Mouse (Mus musculus): ENCODE data around the gene Hibch.
"Not testable (repeated sequence)": the region's sequence is repeated elsewhere in the genome, so short reads cannot be mapped to it uniquely, and the experiment has no call there.

Hibch gene

DNA sequence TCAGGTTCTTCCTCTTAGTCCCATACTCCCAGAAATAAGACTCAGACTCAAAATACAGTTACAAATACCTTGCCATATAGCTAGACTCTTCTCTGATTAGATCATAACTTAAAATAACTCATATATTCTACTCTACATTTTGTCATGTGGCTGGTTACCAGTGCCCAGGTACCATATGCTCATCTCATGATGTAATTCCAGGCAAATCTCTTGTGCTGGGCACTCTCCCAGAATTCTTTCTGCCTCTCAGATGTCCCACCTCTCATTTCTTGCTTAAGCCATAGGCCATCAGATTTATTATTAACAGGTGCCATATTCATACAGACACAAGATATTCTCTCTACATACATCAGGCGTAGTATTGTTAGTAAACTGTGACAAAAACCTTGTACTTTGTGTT, 23.1 kb downstream of the Hibch start:
- no peak for DNase-seq (ENCODE audit: low read depth, low spot score)

DNA sequence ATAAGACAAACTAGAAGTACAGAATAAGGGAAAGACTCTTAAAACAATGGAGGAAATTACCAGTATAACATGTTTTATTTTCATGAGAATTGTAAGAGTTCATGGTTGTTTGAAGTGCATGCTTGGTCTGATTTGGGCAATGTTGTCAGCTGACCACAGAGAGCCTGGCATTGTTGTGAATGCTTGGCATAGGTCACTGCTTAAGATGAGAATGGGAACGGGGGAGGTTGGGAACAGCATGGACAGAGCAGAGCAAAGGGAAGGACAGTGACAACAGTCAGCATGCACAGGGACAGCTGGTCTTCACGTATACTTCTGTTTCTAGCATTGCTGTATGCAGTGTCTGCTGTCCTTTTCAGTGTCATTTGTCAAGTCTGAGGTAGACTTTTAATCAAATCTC, 39.5 kb downstream of the Hibch start:
- DNase-seq (ENCODE audit: low read depth, low spot score): no peak

DNA sequence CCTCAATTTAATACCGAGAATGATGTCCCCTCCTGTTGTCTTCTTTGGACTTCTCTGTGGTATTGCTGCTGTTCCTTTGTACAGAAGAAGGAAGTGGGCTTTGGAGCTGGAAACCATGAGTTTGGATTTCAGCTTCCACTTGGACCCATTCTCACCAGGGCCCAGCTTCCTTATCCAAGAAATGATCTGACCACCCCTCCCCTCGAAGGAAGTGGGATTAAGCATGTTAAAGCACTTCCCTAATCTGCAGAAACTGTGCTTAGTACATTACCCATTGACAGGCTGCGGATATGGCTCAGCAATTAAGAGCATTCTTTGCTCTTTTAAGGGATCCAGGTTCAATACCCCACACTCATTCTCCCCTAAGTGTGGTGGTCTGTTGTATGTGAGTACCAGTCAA, 65.1 kb downstream of the Hibch start:
- no peak for DNase-seq (ENCODE audit: low read depth, low spot score)

DNA sequence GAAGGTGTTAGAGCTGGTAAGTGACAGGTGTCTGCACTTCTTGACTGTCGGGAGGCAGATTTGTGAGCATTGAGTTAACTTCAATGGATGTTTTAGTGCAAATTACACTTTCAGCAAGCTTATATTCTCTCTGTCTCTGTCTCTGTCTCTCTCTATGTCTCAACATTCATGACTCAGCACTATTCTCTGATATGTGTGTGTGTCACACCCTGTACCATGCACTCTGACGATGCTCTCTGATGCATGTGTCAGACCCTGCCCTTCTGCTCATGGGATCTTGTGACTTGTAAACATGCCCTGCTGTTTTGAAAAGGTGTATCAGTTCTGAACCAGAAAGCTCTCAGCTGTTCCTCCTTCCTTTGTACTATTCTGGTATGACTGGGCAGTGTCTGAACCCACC, 71.9 kb downstream of the Hibch start:
- DNase-seq (ENCODE audit: low read depth, low spot score): no peak

DNA sequence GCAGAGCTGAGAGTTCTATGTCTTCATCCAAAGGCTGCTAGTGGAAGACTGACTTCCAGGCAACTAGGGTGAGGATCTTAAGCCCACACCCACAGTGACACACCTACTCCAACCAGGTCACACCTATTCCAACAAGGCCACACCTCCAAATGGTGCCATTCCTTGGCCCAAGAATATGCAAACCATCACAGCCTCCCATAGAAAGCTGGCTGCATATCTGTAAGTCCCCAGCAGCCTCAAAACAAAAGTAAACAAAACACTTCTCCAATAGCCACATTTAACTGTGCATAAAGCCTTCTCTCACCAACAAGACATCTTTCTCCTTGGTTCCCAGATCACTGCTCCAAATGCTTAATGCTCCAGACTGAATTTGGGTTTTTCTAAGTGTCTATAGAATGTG, 74.2 kb downstream of the Hibch start:
- DNase-seq (ENCODE audit: low read depth, low spot score): not testable (repeated sequence)

DNA sequence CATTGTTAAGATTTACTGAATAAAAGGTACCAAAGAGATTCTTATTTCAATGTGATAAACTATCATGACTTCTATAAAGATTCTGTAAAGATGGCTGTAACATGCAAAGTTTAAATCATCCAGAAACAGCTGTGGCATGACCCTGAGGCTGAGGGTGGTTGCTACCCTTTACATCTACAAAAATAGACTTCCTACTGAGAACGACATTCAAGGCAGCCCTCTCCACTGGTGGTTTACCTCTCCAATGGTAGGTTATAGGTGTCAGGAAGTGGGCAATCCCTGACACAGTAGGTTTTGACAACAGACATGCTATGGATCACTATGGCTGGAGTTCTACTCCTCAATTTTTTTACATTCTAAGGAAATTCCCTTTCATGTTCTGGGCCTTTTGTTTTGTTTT, 79.8 kb downstream of the Hibch start:
- DNase-seq (ENCODE audit: low read depth, low spot score): not testable (repeated sequence)

DNA sequence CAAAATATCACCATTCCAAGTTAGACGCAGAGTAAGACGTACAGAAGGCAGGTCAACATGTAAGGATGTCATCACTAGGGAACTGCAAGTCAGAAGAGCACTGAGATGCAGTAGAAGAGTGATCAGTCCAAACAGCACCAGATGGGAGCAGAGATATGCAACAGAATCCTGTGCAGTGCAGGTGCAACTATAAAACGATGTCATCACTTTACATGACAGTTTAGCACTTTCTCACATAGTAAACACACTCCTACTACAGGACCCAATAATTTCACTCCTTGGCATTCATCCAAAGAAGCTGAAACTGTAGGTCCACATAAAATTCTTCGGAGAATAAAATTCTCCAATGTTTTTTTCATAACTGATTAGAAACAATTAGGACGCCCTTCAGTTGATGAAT, 89.8 kb downstream of the Hibch start:
- no peak for DNase-seq (ENCODE audit: low read depth, low spot score)

DNA sequence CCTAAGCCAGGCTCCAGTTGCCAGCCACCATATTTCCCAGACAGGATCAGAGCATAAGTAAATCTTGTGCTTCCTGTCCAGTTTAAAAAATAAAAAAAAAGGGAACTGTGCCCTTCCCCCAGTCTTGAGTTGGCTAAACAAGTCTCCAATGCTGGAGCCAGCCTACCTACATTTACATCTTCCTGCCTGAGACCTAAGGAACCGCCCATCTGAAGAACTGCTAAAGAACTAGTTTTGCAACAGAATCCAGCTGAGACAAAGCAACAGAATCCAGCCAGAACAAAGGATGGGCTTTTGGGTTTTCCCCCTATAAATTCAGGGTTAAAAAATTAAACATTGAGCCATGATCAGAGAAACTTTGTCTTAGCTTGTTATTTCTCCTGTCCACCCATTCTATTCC, 94.3 kb downstream of the Hibch start:
- no peak for DNase-seq (ENCODE audit: low read depth, low spot score)

DNA sequence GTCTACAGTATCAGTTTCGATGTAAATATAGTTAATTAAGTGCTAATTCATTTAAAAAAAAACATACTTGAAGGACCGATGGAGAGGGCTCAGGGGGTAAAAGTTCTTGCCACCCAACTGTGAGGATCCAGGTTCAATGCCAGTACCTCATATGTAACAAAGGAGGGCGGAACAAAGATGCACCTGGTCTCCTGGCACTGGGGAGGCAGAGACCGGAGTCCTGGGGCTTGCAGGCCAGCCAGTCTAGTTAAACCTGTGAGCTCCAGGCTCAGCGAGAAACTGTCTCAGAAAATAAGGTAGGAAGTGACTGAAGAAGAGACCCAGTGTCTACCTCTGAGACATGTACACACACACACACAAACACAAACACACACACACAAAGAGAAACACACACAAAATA, 103.2 kb downstream of the Hibch start:
- DNase-seq (ENCODE audit: low read depth, low spot score): no peak

DNA sequence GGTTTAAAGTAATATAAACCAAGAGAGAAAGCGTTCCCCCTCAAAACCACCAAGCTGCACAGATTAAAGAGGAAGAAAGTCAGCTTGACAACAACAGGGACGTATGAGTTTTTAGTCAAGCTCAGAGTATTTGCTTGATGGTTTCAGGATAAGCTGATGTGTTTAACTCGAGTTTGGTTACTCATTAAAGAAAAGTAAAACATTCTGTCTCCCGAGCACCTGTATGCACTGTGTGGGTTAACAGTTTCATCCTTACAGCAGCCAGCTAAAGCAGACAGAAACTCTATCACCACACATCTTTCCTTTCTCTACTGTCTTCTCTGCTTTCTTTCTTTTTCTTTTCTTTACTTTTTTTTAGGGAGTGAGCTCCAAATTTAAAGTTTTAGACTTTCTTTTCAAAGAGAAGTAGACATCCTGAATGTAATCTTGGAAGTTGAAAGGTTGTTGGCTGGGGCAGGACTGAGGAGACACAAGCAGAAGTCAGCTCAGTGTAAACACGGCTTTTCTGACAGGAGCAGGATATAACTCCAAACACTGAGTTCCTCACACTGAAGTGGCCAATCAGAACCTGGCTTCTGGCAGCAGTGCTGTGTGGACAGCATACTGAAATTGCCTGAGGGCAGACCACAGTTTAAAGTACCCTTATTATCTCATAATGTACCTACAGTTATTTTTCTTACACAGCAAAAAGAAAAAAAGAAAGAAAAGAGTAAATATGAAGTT, 106.6 kb downstream of the Hibch start:
- no peak for DNase-seq (ENCODE audit: low read depth, low spot score)

DNA sequence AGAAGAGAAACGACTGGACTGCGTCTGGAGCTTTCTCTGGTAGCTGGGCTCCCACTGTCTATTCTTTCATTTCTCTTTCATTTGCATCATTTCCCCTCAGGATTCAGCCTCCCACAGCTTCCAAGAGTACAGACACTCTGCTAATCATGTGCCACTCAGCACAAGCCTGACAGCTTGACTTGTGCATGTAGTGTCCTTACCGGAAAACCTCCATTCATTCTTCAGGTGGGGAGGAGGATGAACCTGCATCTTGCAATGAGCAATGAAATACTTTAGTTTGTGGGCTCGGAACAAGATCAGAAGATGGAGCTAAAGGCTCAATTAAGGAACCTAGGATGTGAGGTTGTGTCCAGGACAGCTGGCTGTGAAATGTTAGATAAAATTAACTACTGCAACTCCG, 107.4 kb downstream of the Hibch start:
- DNase-seq (ENCODE audit: low read depth, low spot score): peak; percentile 18

DNA sequence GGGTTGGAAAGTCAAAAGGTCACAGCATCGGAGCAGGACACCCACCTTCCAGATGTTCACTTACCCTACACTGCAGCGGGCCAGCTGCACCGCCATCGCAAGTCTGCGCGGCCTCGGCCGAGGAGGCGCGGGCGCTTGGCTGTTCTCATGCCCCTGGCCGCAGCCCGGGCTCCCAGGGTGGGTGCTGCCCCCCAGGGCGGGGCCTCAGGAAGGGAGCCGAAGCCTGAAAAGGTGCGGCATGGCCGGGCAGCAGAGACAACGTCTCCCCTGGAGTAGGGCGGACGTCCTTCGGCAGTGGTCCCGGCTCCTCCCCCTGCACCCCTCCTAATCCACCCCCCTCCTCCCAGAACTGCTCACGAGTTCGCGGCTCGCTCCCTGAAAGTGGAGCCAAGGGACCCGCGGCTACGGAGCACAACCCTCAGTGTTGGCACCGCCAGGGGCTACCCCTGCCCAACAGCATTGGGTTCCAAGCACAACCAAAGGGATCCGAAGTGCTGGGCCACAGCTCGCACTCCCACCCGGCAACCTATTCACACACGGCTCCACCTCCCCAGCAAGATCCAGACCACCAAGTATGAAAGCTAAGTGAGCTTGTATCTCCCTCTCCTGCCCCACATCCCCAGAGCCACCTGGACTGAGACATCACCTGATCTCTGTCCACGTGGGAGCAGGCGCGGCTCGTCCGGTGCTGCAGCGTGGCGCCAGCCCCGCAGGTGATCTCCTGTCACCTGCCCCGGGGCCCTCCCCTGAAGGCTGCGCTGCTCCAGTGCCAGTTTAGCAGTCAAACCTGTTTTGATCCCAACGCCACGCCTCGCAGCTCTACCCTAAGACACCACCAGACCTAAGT, 108.0 kb downstream of the Hibch start:
- DNase-seq (ENCODE audit: low read depth, low spot score): no peak

DNA sequence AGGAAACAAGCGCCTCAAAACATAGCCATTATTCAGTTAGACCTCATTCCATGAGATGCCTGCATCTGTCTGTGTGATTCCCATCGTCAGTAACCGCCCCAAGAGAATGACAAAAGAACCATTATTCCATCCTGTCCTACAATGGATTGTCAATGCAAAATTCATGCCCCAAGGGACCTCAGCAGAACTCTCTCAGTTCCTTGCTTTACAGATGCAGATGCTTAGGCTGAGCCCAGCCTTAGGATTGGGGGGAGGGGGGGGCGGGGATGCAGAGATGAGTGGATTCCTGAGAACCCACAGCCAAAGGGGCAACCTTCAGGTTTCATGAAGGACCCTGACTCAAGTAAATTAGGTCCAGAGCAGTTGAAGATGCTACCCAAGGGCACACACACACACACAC, 108.8 kb downstream of the Hibch start:
- DNase-seq (ENCODE audit: low read depth, low spot score): no peak

DNA sequence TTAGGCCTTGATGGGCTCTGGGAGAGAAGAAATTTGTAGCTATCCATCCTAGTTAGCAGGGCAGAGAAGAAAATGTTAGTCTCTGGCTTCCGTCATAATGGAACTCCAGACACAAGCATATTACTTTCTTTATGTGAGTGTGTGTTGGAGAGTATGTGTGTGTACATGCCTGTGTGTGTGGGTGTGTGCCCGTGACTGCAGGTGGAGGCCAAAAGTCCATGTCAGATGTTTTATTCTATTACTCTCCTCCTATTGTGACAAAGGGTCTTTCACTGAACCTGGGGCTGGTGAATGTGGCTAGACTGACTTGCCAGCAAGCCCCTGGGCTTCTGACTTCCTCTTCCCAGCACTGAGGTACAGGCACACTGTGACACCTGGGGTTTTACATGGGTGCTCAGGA, 109.7 kb downstream of the Hibch start:
- DNase-seq (ENCODE audit: low read depth, low spot score): no peak

DNA sequence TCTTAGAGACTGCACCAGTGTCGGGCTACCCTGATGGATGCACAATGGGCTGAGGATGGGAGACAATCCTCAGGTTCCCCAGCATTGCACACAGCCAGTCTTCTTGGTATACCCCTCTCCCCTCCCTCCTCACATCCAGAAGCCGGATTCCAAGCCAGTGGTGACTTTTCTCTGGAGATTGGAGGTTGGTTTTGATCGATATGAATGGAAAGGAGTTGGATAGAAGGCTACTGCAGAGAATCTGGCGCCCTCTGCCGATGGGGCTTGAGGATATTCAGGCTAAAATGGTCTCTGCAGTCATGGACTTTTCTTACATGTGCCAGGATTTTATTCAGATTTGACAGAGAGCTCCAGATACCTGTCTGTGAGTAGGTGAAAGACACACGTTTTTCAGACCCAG, 110.4 kb downstream of the Hibch start:
- no peak for DNase-seq (ENCODE audit: low read depth, low spot score)

DNA sequence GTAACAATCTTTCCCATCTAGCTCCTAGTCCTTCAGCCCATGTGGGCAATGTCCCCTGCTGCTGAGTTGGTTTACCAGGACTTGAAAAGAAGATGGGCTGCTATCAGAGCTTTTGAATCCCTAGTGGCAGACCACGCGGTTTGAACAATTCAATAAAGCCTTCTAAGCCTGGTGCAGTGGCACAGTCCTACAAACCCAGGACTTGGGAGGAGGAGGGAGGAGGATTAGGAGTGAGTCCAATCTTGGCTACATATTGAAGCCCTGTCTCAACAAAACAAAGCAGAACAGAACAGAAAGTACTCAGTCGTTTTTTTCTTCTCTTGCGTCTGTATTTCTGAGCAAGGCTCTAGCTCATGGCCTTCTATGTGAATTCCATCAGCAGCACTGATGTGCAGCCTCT, 112.0 kb downstream of the Hibch start:
- DNase-seq (ENCODE audit: low read depth, low spot score): peak; percentile 32

DNA sequence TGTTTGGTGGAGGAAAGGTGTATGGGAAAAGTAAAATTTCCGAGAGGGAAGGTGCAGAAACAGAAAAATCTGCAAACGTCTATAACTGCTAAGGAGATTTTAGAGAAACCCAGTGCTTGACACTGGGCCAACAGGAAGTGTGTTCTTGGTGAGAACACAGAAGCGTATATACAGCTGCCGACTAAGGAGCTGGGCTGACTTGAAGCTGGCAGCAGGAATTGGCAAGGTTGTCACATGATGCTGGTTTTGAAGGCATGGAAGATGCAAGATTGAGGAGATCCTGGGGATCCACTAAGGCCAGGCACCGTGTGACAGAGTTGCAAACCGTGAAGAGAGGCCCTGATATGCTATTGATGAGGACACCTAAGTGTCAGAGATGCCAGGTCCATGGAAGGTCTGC, 115.5 kb downstream of the Hibch start:
- no peak for DNase-seq (ENCODE audit: low read depth, low spot score)

DNA sequence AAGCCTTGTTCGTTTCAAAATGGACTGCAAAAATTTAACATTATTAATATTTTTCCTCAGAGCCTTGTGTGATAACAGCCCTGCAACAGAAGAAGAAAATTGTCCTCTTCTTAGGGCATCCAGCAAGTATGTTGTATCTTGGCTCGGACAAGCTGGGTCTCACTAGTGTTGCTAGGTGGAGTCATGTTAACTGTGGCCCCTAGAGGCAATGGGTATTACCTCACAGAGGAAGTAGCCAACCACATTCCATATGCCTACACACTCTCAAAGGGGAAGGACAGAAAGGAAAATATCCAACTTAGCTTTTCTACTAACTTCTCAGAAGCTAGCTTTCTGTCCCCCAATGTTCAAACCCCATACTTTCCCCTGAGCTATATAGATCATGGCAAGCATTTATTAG, 118.4 kb downstream of the Hibch start:
- peak; percentile 62 for DNase-seq (ENCODE audit: low read depth, low spot score)

DNA sequence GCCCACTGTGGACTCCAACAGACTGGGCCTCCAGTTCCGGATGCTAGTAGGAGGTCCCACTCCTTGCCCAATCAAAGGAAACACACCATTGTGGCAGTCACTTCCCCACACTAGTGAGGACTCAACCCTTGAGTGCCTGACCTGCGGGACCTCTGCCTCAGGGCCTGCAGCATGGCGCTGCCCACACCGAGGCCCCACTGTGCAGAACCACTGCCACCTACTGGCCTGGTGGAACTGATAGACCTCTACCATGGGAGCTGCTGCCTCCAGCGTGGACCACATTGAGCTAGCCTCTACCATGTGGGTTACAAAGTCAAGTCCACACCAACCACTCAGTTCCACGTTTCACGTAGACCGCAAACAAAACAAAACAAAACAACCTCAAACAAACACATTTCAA, 119.9 kb downstream of the Hibch start:
- no peak for DNase-seq (ENCODE audit: low read depth, low spot score)
